Mouse (Mus musculus): ENCODE data around the gene Ttc1.

DNA sequence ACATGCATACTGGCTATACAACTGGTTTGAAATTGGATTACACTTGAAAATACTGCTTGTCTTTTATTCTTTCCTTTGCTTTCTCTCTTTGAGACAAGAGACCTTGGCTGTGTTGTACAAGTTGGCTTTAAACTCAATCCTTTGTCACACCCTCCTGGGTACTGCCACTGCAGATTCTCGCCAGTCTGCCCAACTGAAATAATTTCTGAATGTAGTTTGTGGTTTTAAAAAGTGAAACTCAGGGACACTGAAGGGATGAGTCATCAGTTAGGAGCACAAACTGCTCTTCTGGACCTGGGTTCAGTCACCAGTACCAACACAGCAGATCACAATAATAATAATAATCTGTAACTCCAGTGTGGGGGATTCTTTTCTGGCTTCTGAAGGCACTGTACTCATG, 44.3 kb downstream of the Ttc1 start:
- TF ChIP-seq EP300 (IDR thresholded peaks at IDR 0.05; ENCODE audit: insufficient read depth, low read depth, low read length) (no peak), POLR2A (IDR thresholded peaks at IDR 0.05; ENCODE audit: insufficient read depth, low read length) (no peak), CTCF (IDR thresholded peaks at IDR 0.05; ENCODE audit: low read depth, low read length) (no peak)

Measured in ES-Bruce4 (cell line).